ENCODE assay signal across 8 mouse cellular contexts in the genomic region with DNA sequence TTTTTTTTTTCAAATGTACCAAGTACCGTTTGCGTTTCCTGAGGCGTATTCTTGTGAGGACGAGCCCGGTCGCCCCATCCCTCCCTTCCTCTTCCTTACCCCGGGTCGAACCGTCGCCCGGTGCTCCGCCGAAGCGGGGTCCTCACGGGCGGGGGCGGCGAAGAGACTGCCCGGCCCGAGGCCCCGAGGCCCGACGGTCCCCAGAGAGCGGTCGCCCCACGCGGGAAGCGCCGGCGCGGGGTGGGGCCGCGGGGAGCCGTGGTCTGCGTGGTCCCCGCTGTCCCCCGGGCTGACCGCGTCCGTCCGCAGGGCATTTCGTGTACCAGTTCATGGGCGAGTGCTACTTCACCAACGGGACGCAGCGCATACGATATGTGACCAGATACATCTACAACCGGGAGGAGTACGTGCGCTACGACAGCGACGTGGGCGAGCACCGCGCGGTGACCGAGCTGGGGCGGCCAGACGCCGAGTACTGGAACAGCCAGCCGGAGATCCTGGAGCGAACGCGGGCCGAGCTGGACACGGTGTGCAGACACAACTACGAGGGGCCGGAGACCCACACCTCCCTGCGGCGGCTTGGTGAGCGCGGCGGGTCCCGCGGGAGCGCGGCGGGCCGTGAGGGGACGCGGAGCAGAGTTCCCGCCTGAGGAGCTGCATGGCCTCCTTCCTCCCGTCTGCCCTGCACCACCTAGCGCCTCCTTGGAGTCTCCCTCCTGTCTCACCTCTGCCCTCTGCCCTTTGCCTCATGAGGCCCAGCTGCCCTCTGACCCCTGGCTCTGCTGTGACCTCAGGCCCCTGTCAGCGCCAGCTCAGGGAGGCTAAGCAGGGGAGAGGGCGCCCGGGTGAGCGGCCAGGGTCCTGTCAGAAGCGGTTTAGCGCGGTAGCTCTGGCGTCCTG. TPM values are rescaled to one million over a fixed set of nuclear protein-coding genes. Genes with fewer than 3 reads are reported as not detected.
DNase-seq lines count a peak whose midpoint lies in the region; ATAC-seq lines count a peak whose summit lies in the region.
"Had no signal": no experiment of that assay in that cellular context is flagged by ENCODE, and none has a peak within 500 bp of the region (broad histone marks: within the 10 kb centered on the region; RNA-seq: fewer than 3 reads in every experiment).

No protein-coding gene starts in this region.

- no peaks in the 10 kb centered on the region for H3K9me3 ChIP-seq in embryonic facial prominence, embryonic 14.5 days (ENCODE audit: control insufficient read depth, low read length)
- H3K9me3 ChIP-seq in kidney, embryonic 15.5 days (replicated peaks): no peaks in the 10 kb centered on the region
- no peaks in the 10 kb centered on the region for H3K9me3 ChIP-seq in midbrain, embryonic 12.5 days

- peak overlapping the region; percentile 50 for H3K4me3 ChIP-seq in embryonic facial prominence, embryonic 14.5 days (ENCODE audit: low read depth, low read length)
- peak overlapping the region; percentile 51 for H3K4me3 ChIP-seq in kidney, embryonic 15.5 days (replicated peaks)
- H3K4me3 ChIP-seq in midbrain, embryonic 12.5 days: peak overlapping the region; percentile 56
- H3K4me3 ChIP-seq: erythroblast, embryonic 14.5 days had no signal

- no peak overlapping the region for H3K27ac ChIP-seq in embryonic facial prominence, embryonic 14.5 days (replicated peaks; ENCODE audit: low read depth, low read length)
- H3K27ac ChIP-seq in kidney, embryonic 15.5 days: no peak overlapping the region
- no peak overlapping the region for H3K27ac ChIP-seq in midbrain, embryonic 12.5 days (replicated peaks)

- peak; percentile 16 for DNase-seq in urinary bladder, postnatal 14 days (ENCODE audit: low spot score)
- DNase-seq in urinary bladder, postnatal 4 days (ENCODE audit: low spot score in 2 of 2): no peak
- peak; percentile 17 for DNase-seq in embryonic facial prominence, embryonic 14.5 days (ENCODE audit: low spot score)
- peak; percentile 61 for DNase-seq in thymus, postnatal 4 days
- no peak for DNase-seq in right cerebral cortex, postnatal 36 days (ENCODE audit: low spot score in 2 of 2)

- H3K36me3 ChIP-seq in embryonic facial prominence, embryonic 14.5 days (ENCODE audit: control insufficient read depth, insufficient read depth, low read length): no peaks in the 10 kb centered on the region
- H3K36me3 ChIP-seq in kidney, embryonic 15.5 days: no peaks in the 10 kb centered on the region
- no peaks in the 10 kb centered on the region for H3K36me3 ChIP-seq in midbrain, embryonic 12.5 days

- H3K4me2 ChIP-seq in embryonic facial prominence, embryonic 14.5 days (ENCODE audit: low read depth, low read length): peak overlapping the region; percentile 94
- H3K4me2 ChIP-seq in kidney, embryonic 15.5 days: peak overlapping the region; percentile 83
- peak overlapping the region; percentile 98 for H3K4me2 ChIP-seq in midbrain, embryonic 12.5 days (replicated peaks)

- ATAC-seq in embryonic facial prominence, embryonic 14.5 days (ENCODE audit: low read depth): no peak
- peak; percentile 38 for ATAC-seq in kidney, embryonic 15.5 days (replicated peaks; ENCODE audit: low FRiP score)
- peak; percentile 53 for ATAC-seq in midbrain, embryonic 12.5 days (ENCODE audit: low FRiP score, low read depth)

- H3K27me3 ChIP-seq in embryonic facial prominence, embryonic 14.5 days (replicated peaks; ENCODE audit: control insufficient read depth, insufficient read depth, low read length): peaks cover 26% of the 10 kb centered on the region
- H3K27me3 ChIP-seq in kidney, embryonic 15.5 days: peaks cover 42% of the 10 kb centered on the region
- H3K27me3 ChIP-seq in midbrain, embryonic 12.5 days: peaks cover 24% of the 10 kb centered on the region

- H3K4me1 ChIP-seq in embryonic facial prominence, embryonic 14.5 days (ENCODE audit: control insufficient read depth, insufficient read depth, low read length): peaks cover 10% of the 10 kb centered on the region
- peaks cover 28% of the 10 kb centered on the region for H3K4me1 ChIP-seq in kidney, embryonic 15.5 days
- H3K4me1 ChIP-seq in midbrain, embryonic 12.5 days: peaks cover 16% of the 10 kb centered on the region

- peak overlapping the region; percentile 62 for H3K9ac ChIP-seq in embryonic facial prominence, embryonic 14.5 days (ENCODE audit: low read depth, low read length)
- peak overlapping the region; percentile 41 for H3K9ac ChIP-seq in kidney, embryonic 15.5 days
- H3K9ac ChIP-seq in midbrain, embryonic 12.5 days (replicated peaks): peak overlapping the region; percentile 65

- 1% methylated on average over 80 of the region's 93 CpGs for WGBS in embryonic facial prominence, embryonic 14.5 days
- under 1% methylated on average over 92 of the region's 93 CpGs for WGBS in kidney, embryonic 15.5 days
- under 1% methylated on average over 93 of the region's 93 CpGs for WGBS in midbrain, embryonic 12.5 days

RNA-seq across cellular contexts. Expression of gene H2-Ab1, which starts 7.2 kb away (rescaled TPM):
- 9.4 and 10.1 TPM in 2 replicates for polyA plus RNA-seq in embryonic facial prominence, embryonic 14.5 days (2014; fragmentation: Nextera tagmentation; extraction: Ambion mirVana)
- polyA plus RNA-seq in kidney, embryonic 15.5 days (2015; fragmentation: Nextera tagmentation; extraction: Ambion mirVana): 23.3 and 27.5 TPM in 2 replicates
- polyA plus RNA-seq in midbrain, embryonic 12.5 days (2016; fragmentation: Nextera tagmentation; extraction: Ambion mirVana): 2.6 and 3.2 TPM in 2 replicates

RNA-seq across cellular contexts. Expression of gene H2-Aa, which starts 22.9 kb away (rescaled TPM):
- polyA plus RNA-seq in embryonic facial prominence, embryonic 14.5 days (2014; fragmentation: Nextera tagmentation; extraction: Ambion mirVana): 4.9 and 5.7 TPM in 2 replicates
- polyA plus RNA-seq in kidney, embryonic 15.5 days (2015; fragmentation: Nextera tagmentation; extraction: Ambion mirVana): 2.1 and 2.3 TPM in 2 replicates
- 0.37 TPM in 1 of 2 replicates, not detected in the other for polyA plus RNA-seq in midbrain, embryonic 12.5 days (2016; fragmentation: Nextera tagmentation; extraction: Ambion mirVana)
- polyA plus RNA-seq: erythroblast, embryonic 14.5 days had no signal

RNA-seq across cellular contexts. Expression of gene H2-Ob, which starts 26.0 kb away (rescaled TPM):
- polyA plus RNA-seq in embryonic facial prominence, embryonic 14.5 days (2014; fragmentation: Nextera tagmentation; extraction: Ambion mirVana): 0.24 TPM in 1 of 2 replicates, not detected in the other
- polyA plus RNA-seq in kidney, embryonic 15.5 days (2015; fragmentation: Nextera tagmentation; extraction: Ambion mirVana): 0.13 TPM in 1 of 2 replicates, not detected in the other
- not detected in 2 replicates for polyA plus RNA-seq in midbrain, embryonic 12.5 days (2016; fragmentation: Nextera tagmentation; extraction: Ambion mirVana)
- polyA plus RNA-seq: erythroblast, embryonic 14.5 days had no signal

RNA-seq across cellular contexts. Expression of gene H2-Eb1, which starts 41.0 kb away (rescaled TPM):
- polyA plus RNA-seq in embryonic facial prominence, embryonic 14.5 days (2014; fragmentation: Nextera tagmentation; extraction: Ambion mirVana): 4.1 and 4.7 TPM in 2 replicates
- polyA plus RNA-seq in kidney, embryonic 15.5 days (2015; fragmentation: Nextera tagmentation; extraction: Ambion mirVana): 6.2 and 6.9 TPM in 2 replicates
- 1.7 and 2.0 TPM in 2 replicates for polyA plus RNA-seq in midbrain, embryonic 12.5 days (2016; fragmentation: Nextera tagmentation; extraction: Ambion mirVana)
- polyA plus RNA-seq: erythroblast, embryonic 14.5 days had no signal

Comparison
In these comparisons a context has a peak if more than half of its experiments do, and no peak if none do; other contexts are left out.
1. DNase-seq: peak in urinary bladder, postnatal 14 days (single experiment), embryonic facial prominence, embryonic 14.5 days (single experiment) and thymus, postnatal 4 days (single experiment); none in urinary bladder, postnatal 4 days (0 of 2) and right cerebral cortex, postnatal 36 days (0 of 2).
2. Peak in every context shown above with its lines, with median percentiles within 50 percentile points of each other: H3K4me2 ChIP-seq, H3K4me3 ChIP-seq and H3K9ac ChIP-seq.